Mouse (Mus musculus): ENCODE data around the gene Cdh24. TPM values are rescaled to one million over a fixed set of nuclear protein-coding genes. Genes with fewer than 3 reads are reported as not detected.

Gene Cdh24
- polyA plus RNA-seq, 1 experiment from 2014 or later, result 11.8 TPM

DNA sequence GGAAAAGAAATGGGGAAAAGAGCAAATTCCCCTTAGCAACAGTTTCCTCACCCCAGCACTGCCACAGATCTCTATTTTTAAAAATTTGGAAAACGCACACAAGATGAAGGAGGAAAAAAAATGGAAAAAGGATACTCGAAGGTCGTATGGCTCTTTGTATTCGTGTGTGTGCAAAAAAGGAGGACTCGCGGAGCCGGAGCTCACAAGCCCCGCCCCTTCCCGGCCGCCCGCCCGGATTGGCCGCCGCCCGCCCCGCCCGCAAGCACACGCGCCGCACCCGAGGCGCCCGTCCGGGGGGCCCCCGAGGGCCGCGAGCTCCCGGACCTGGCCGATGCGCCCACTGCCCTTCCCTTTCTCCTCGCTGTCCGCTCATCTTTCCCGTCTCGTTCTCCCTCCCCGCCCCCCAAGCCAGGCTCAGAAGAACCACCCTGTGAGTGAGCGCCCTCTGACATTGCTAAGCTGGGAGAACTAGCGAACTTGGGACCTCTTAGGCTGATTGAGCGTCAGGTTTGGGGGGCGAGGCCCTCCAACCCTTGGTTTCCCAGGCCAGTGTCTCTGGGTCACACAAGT lies 35.3 kb downstream of the Cdh24 start, which contains the start of gene 4931414P19Rik:
Gene 4931414P19Rik (minus strand): TSS at position 242 of the 570 bp plus-strand sequence.
- ATAC-seq (ENCODE audit: insufficient number of reproducible peaks, insufficient read depth, low FRiP score, low TSS enrichment, low read depth), result no peak
- Histone ChIP-seq H3K4me1 (replicated peaks) (peaks cover 25% of the 10 kb centered on the region), H3K9ac (replicated peaks) (peak within 1 kb of the TSS; percentile 63), H3K9me3 (no peaks in the 10 kb centered on the region), H3K4me2 (peak within 1 kb of the TSS; percentile 63), H3K27me3 (no peaks in the 10 kb centered on the region), H3K36me3 (peaks cover 9% of the 10 kb centered on the region; the same call in 1 of the 2 replicates), H3K4me3 (replicated peaks) (peak within 1 kb of the TSS; percentile 55), H3K27ac (peak within 1 kb of the TSS; percentile 93)
- WGBS, result under 1% methylated on average over 39 of the region's 39 CpGs

DNA sequence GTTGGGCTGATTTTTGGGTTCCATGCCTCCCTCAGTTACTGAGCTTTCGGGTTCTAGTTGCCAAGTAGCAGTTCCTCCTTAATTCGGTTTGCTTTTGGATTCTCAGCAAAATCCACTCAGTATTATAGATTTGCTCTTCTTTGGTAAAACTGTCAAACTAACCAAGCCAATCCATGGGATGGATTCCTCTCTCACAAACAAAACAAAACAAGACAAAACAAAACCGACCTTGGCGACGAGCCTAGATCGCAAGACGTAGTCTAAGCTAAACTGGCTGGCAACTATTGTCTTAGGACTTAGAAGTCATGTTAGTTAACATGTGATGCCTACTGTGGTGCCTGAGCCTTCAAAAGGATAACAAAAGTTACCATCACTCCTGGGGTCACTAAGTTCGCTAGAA lies 37.5 kb downstream of the Cdh24 start:
- H3K27me3 ChIP-seq, result no peaks in the 10 kb centered on the region
- H3K9me3 ChIP-seq, result no peaks in the 10 kb centered on the region
- H3K36me3 ChIP-seq, result peaks cover 11% of the 10 kb centered on the region
- H3K4me2 ChIP-seq, result peak overlapping the region; percentile 63
- ATAC-seq (ENCODE audit: insufficient number of reproducible peaks, insufficient read depth, low FRiP score, low TSS enrichment, low read depth), result no peak
- peak overlapping the region; percentile 93 for H3K27ac ChIP-seq
- WGBS, result 82% methylated on average over 8 of the region's 8 CpGs
- no peak overlapping the region for H3K9ac ChIP-seq (replicated peaks)
- peaks cover 25% of the 10 kb centered on the region for H3K4me1 ChIP-seq (replicated peaks)
- peak overlapping the region; percentile 59 for H3K4me3 ChIP-seq (replicated peaks)

DNA sequence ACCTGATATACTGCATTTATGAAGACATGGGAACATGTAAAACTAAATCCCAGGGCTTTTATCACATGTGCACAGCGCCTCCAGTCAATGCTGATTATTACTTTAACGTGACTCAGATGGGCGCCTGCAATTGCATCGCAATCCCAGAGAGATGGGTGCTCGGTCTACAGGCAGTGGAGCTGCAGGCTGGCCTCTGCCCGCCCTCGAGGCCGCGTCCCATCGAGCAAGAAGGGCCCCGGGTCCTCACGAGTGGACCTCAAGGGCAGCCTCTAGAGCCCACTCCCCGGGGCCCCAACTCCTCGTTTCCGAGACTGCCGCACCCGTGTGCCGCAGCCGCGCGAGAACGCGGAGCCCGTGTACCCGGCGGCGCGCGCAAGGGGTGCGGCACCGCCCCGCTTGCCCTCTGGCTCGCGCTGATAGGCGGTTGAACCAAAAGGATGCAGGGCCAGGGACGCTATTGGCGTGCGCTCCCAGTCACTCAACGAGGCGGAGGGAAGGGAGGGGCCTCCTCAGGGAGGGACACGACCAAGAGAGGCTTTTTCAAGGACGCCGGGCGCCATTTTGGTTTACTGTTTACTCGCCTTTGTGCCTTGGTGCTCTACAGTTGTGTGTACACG lies 38.0 kb downstream of the Cdh24 start:
- Histone ChIP-seq H3K27ac (peak overlapping the region; percentile 93), H3K9me3 (no peaks in the 10 kb centered on the region), H3K9ac (replicated peaks) (peak overlapping the region; percentile 77), H3K4me1 (replicated peaks) (peaks cover 25% of the 10 kb centered on the region), H3K36me3 (peaks cover 12% of the 10 kb centered on the region), H3K4me3 (replicated peaks) (peak overlapping the region; percentile 59), H3K27me3 (no peaks in the 10 kb centered on the region), H3K4me2 (peak overlapping the region; percentile 63)
- under 1% methylated on average over 46 of the region's 46 CpGs for WGBS
- peak; percentile 97 for ATAC-seq (ENCODE audit: insufficient number of reproducible peaks, insufficient read depth, low FRiP score, low TSS enrichment, low read depth)

DNA sequence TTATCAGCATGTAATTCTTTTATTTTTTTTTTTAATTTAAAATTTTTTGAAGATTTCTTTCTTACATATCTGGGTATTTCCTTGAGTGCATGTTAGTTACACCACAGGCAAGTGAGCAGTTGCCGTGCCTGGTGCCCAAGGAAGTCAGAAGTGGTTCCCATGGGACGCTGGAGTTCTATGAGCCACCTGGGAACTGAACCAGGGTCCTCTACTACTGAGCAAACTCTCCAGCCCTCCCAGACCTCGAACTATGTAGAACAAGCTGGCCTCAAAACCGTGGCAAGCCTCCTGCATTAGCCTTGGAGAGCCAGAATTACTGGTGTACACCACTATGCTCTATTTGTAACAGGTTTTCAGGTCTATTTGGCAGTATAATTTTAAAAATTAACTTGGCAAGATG lies 38.6 kb downstream of the Cdh24 start:
- Histone ChIP-seq H3K4me1 (replicated peaks) (peaks cover 25% of the 10 kb centered on the region), H3K27ac (peak overlapping the region; percentile 93), H3K9me3 (no peaks in the 10 kb centered on the region), H3K36me3 (peaks cover 12% of the 10 kb centered on the region), H3K9ac (replicated peaks) (peak overlapping the region; percentile 77; the same call in 1 of the 2 replicates), H3K4me3 (replicated peaks) (peak overlapping the region; percentile 59), H3K27me3 (no peaks in the 10 kb centered on the region), H3K4me2 (peak overlapping the region; percentile 63)
- ATAC-seq (ENCODE audit: insufficient number of reproducible peaks, insufficient read depth, low FRiP score, low TSS enrichment, low read depth), result peak; percentile 38; the same call in 1 of the 2 replicates
- WGBS, result 49% methylated on average over 4 of the region's 4 CpGs

DNA sequence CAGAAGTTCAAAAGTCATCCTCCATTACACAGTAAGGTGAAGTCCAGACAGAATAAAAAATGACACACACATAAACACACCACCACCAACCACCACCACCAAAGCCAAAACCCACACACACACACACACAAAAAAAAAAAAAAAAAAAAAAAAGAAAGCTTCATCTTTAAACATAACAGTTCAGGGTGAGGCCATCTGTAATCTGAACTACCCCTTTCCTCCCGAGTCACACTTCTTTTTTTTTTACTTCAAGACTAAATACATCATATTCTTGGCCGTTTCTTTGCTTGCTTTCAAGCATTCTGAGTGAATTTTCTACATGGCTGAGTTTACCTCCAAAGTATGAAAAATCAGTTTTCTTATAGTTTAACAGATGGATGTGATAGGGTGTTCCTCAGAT lies 39.6 kb downstream of the Cdh24 start:
- ATAC-seq (ENCODE audit: insufficient number of reproducible peaks, insufficient read depth, low FRiP score, low TSS enrichment, low read depth), result no peak
- no peak overlapping the region for H3K27ac ChIP-seq
- no peak overlapping the region for H3K4me3 ChIP-seq (replicated peaks)
- peaks cover 25% of the 10 kb centered on the region for H3K4me1 ChIP-seq (replicated peaks)
- 78% methylated on average over 2 of the region's 2 CpGs for WGBS
- H3K9ac ChIP-seq (replicated peaks), result no peak overlapping the region
- H3K36me3 ChIP-seq, result peaks cover 12% of the 10 kb centered on the region
- H3K9me3 ChIP-seq, result no peaks in the 10 kb centered on the region
- no peaks in the 10 kb centered on the region for H3K27me3 ChIP-seq
- H3K4me2 ChIP-seq, result no peak overlapping the region

DNA sequence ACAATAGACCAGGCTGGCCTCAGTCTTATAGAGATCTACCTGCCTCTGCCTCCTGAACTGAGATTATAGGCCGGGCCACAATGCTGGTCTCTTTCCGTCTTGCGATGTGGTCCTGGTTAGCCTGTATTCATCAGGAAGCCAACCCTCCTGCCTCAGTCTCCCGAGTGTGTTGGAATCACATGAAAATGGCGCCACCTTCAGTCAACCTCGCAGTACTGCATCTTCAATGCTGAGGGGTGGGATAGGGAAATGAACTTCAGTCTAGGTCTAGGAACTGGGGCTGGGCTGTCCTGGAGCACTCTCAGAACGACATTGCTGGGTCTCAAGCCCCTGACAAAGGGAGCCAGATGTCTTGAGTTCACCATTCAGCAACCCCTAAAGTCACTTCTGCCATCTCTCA lies 44.1 kb downstream of the Cdh24 start:
- 81% methylated on average over 7 of the region's 7 CpGs for WGBS
- Histone ChIP-seq H3K9ac (replicated peaks) (no peak overlapping the region), H3K9me3 (0 out of 2 replicates have a peak, but pooled peaks cover 7% of the 10 kb centered on the region), H3K4me1 (replicated peaks) (peaks cover 7% of the 10 kb centered on the region), H3K4me3 (replicated peaks) (no peak overlapping the region), H3K4me2 (no peak overlapping the region), H3K27me3 (no peaks in the 10 kb centered on the region), H3K36me3 (peaks cover 44% of the 10 kb centered on the region), H3K27ac (no peak overlapping the region)
- no peak for ATAC-seq (ENCODE audit: insufficient number of reproducible peaks, insufficient read depth, low FRiP score, low TSS enrichment, low read depth)

DNA sequence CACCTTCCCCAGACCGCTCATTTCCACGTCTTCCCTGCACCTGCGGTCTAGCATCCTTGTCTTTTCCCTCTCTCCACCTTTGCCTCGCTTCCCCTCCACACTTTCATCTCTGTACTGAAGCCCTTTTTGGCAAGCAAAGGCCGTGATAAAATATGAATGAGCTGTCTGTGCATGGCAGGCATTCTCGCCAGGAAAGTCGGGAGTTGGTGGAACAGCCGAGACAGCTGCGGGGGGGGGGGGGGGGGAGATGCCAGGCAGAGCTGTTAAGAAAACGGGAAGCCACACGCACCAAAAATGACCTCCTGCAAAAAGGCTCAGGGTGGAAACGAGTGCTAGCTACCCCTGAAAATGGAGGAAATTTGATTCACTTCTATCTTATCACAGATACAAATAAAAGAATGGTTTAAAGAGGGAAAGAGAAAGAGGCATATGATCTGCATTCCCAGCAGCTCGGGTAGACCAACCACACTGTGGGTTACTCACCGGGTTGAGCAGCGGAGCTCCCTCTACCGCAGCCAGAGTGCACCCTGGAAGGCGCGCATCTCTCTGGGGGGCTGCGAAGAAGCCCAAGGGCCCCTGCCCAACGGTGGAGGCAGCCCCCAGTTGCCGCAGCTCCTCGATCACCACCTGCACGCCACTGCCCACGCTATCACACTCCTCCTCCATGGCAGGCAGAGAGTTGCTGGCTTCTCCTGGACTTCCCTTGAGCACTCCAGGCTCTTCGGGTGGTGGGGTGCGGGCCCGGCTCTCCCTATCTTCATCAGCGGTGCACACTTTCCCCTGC lies 46.3 kb downstream of the Cdh24 start:
- no peak overlapping the region for H3K9ac ChIP-seq (replicated peaks)
- 71% methylated on average over 27 of the region's 28 CpGs for WGBS
- peaks cover 7% of the 10 kb centered on the region for H3K4me1 ChIP-seq (replicated peaks)
- peaks cover 59% of the 10 kb centered on the region for H3K36me3 ChIP-seq
- ATAC-seq (ENCODE audit: insufficient number of reproducible peaks, insufficient read depth, low FRiP score, low TSS enrichment, low read depth), result 0 out of 2 replicates have a peak, but pooled peaks have one; percentile 20
- 0 out of 2 replicates have a peak, but pooled peaks cover 7% of the 10 kb centered on the region for H3K9me3 ChIP-seq
- no peaks in the 10 kb centered on the region for H3K27me3 ChIP-seq
- H3K27ac ChIP-seq, result no peak overlapping the region
- H3K4me2 ChIP-seq, result no peak overlapping the region
- no peak overlapping the region for H3K4me3 ChIP-seq (replicated peaks)

DNA sequence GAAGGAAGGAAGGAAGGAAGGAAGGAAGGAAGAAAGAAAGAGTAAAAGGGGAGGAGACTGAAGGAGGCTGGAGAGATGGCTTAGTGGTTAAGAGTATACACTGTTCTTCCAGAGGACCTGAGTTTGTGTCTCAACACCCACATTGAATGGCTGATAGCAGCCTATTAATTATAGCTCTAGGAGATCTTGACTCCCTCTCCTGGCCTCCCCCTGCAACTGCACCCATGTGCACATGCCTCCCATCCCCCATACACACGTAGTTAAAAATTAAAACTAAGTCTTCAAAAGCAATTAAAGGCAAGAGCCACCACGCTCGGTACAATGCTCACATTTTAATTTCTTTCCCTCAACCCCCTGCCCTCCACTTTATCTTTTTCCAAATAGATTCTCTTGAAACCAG lies 47.1 kb downstream of the Cdh24 start:
- Histone ChIP-seq H3K27ac (no peak overlapping the region), H3K4me2 (no peak overlapping the region), H3K4me1 (replicated peaks) (peaks cover 7% of the 10 kb centered on the region), H3K9me3 (0 out of 2 replicates have a peak, but pooled peaks cover 7% of the 10 kb centered on the region), H3K36me3 (peaks cover 53% of the 10 kb centered on the region), H3K9ac (replicated peaks) (no peak overlapping the region), H3K4me3 (replicated peaks) (no peak overlapping the region), H3K27me3 (no peaks in the 10 kb centered on the region)
- ATAC-seq (ENCODE audit: insufficient number of reproducible peaks, insufficient read depth, low FRiP score, low TSS enrichment, low read depth), result no peak
- WGBS, result 89% methylated on average over 3 of the region's 3 CpGs

DNA sequence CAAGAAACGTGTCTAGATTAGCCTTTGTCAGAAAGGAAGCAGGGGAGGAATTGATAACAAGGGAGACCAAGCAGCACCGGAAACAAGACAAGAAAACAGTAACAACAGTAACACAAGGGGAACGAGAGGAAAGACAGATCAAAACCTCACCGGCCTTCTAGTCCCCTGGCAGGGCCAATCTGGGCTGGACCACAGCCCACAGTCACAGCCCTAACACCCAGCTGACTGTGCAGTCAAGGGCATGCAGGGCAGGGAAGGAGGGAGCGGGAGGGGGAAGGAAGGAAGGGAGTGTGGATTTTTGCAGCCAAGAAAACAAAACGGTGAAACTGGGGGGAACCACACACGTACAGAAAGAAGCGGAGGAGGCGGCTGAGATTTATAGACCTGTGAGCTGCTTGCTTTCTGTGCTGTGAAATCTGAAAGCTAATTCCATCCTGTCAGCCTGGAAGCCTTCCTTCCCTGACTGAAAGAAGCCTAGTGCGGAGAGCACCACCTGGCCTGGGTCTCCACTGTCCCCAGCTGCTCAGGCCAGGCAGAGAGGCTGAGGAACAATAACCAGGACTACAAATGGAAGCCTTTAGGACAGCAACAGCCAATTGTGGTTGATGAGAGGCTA lies 48.7 kb downstream of the Cdh24 start:
- H3K36me3 ChIP-seq, result peaks cover 50% of the 10 kb centered on the region
- H3K4me3 ChIP-seq (replicated peaks), result no peak overlapping the region
- H3K27me3 ChIP-seq, result no peaks in the 10 kb centered on the region
- peaks cover 7% of the 10 kb centered on the region for H3K4me1 ChIP-seq (replicated peaks)
- ATAC-seq (ENCODE audit: insufficient number of reproducible peaks, insufficient read depth, low FRiP score, low TSS enrichment, low read depth), result no peak
- 0 out of 2 replicates have a peak, but pooled peaks cover 7% of the 10 kb centered on the region for H3K9me3 ChIP-seq
- H3K9ac ChIP-seq (replicated peaks), result 0 out of 2 replicates have a peak overlapping the region, but pooled peaks have one; percentile 28
- H3K4me2 ChIP-seq, result no peak overlapping the region
- 60% methylated on average over 10 of the region's 10 CpGs for WGBS
- H3K27ac ChIP-seq, result peak overlapping the region; percentile 72

DNA sequence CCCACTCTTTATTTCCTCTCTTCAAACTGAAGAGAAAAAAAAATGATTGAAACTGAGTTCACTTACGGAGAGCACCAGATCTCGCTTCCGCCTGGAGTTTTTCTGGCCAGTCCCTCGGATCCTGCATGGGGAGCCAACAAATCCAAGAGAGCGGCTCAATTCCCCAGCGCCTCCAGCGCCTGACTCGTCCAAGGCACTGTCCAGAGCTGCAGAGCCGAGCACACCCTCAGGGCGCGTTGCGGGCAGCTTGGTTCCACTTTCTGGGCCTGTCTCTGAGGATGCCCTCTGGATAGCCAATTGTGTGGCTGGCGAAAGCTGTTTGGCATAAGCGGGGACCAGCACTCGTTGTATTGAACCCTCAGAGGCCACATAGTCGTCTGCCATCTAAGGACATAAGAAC lies 50.1 kb downstream of the Cdh24 start:
- Histone ChIP-seq H3K27ac (no peak overlapping the region), H3K9ac (replicated peaks) (no peak overlapping the region), H3K4me3 (replicated peaks) (no peak overlapping the region), H3K36me3 (peaks cover 60% of the 10 kb centered on the region), H3K27me3 (no peaks in the 10 kb centered on the region), H3K4me2 (no peak overlapping the region), H3K9me3 (0 out of 2 replicates have a peak, but pooled peaks cover 7% of the 10 kb centered on the region), H3K4me1 (replicated peaks) (peaks cover 7% of the 10 kb centered on the region)
- WGBS, result 89% methylated on average over 16 of the region's 16 CpGs
- ATAC-seq (ENCODE audit: insufficient number of reproducible peaks, insufficient read depth, low FRiP score, low TSS enrichment, low read depth), result no peak

Measured in limb, embryonic 12.5 days (tissue).